Mouse (Mus musculus) cerebellum, postnatal 10 days (tissue): ENCODE data around the gene Treml1.

Experiments
- DNase-seq, 2 experiments: peaks; one replicate each; pipeline ENCODE4 v3.0.0; 2021; ENCODE audit warnings: mixed read lengths in 2 of 2

The Treml1 gene

GRCm38 (mm10) chr17:48410299-48410785 lies 50.6 kb downstream of the Treml1 start:
- no peak for DNase-seq

- DNase-seq, result no peak
These were observed 51.5 kb downstream of the Treml1 start for GRCm38 (mm10) chr17:48411241-48411640.

DNA sequence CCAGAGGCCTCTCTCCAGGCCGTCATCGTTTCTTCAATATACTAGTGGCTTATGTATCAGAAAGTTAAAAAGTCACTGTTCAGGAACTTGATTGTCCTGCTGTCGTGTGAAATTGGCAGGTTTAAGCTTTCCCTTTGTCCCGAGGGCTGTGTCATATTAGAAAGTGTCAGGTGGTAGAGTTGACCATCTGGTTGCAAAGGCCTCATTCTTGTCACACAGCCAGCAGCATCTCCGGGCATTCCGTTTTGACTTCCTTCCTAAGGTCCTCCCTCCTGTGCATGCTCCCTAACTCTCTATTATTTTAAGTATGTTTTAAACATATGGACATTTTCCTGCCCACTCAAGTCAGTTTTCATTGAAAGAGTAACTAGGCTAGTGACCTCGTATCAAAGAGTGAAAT lies 56.3 kb downstream of the Treml1 start:
- peak; percentile 75 to 77 for DNase-seq
